24 mouse cellular contexts compared by ENCODE assay signal in genomic region chr6:89707240-89707639, GRCm38 (mm10). TPM values are rescaled to one million over a fixed set of nuclear protein-coding genes. Genes with fewer than 3 reads are reported as not detected.
"Had no signal": no experiment of that assay in that cellular context is flagged by ENCODE, and none has a peak within 500 bp of the region (broad histone marks: within the 10 kb centered on the region; RNA-seq: fewer than 3 reads in every experiment).

TSS of gene Vmn1r40 (plus strand) at chr6:89707540.

- H3K4me3 ChIP-seq: neural tube, embryonic 13.5 days; neural tube, embryonic 15.5 days; stomach, embryonic 15.5 days had no signal

- H3K4me1 ChIP-seq: neural tube, embryonic 13.5 days; neural tube, embryonic 15.5 days; stomach, embryonic 15.5 days had no signal

- DNase-seq: retina, postnatal 1 day; right cerebral cortex, adult 18-20 months; right cerebral cortex, postnatal 14 days; right cerebral cortex, postnatal 25 days; right cerebral cortex, postnatal 4 days; spleen, adult 18-20 months; thymus, adult 18-20 months; thymus, adult 2 months; thymus, postnatal 14 days; thymus, postnatal 25 days; thymus, postnatal 36 days; thymus, postnatal 4 days had no signal

- H3K27ac ChIP-seq: neural tube, embryonic 13.5 days; neural tube, embryonic 15.5 days; stomach, embryonic 15.5 days; stomach, postnatal 0 days had no signal

RNA-seq across cellular contexts. Expression of gene Vmn1r40, which starts in this region (rescaled TPM):
- total RNA-seq: neutrophil, adult 5-6 weeks had no signal
- polyA plus RNA-seq: neural tube, embryonic 13.5 days; neural tube, embryonic 14.5 days; neural tube, embryonic 15.5 days; small intestine, adult 2 months; spleen, adult 2 months; stomach, embryonic 14.5 days; stomach, embryonic 15.5 days; stomach, embryonic 16.5 days; stomach, postnatal 0 days; thymus, adult 2 months; thymus, postnatal 0 days; urinary bladder, adult 2 months had no signal
